Comparison of ENCODE assay signal across 9 mouse cellular contexts in genomic region chr8:84024171-84024570, GRCm38 (mm10). TPM values are rescaled to one million over a fixed set of nuclear protein-coding genes. Genes with fewer than 3 reads are reported as not detected.
DNase-seq lines count a peak whose midpoint lies in the region; ATAC-seq and TF ChIP-seq lines count a peak whose summit lies in the region.
"Had no signal": no experiment of that assay in that cellular context is flagged by ENCODE, and none has a peak within 500 bp of the region (broad histone marks: within the 10 kb centered on the region; RNA-seq: fewer than 3 reads in every experiment).

No protein-coding gene starts in this region.

- H3K4me2 ChIP-seq in hindbrain, embryonic 11.5 days (replicated peaks; ENCODE audit: low read depth, low read length) = no peak overlapping the region
- H3K4me2 ChIP-seq in hindbrain, embryonic 13.5 days = no peak overlapping the region
- no peak overlapping the region for H3K4me2 ChIP-seq in hindbrain, postnatal 0 days (ENCODE audit: low read depth, low read length)

- H3K9me3 ChIP-seq in hindbrain, embryonic 11.5 days (ENCODE audit: control insufficient read depth, low read length) = no peaks in the 10 kb centered on the region
- no peaks in the 10 kb centered on the region for H3K9me3 ChIP-seq in hindbrain, embryonic 13.5 days
- no peaks in the 10 kb centered on the region for H3K9me3 ChIP-seq in hindbrain, postnatal 0 days (ENCODE audit: low read length)

- no peaks in the 10 kb centered on the region for H3K4me1 ChIP-seq in hindbrain, embryonic 11.5 days (replicated peaks; ENCODE audit: control insufficient read depth, insufficient read depth, low read length)
- H3K4me1 ChIP-seq in hindbrain, embryonic 13.5 days (replicated peaks) = peaks cover 18% of the 10 kb centered on the region
- H3K4me1 ChIP-seq in hindbrain, postnatal 0 days (ENCODE audit: insufficient read depth, low read length) = peaks cover 7% of the 10 kb centered on the region; the same call in 1 of the 2 replicates

- H3K36me3 ChIP-seq in hindbrain, embryonic 11.5 days (ENCODE audit: control insufficient read depth, insufficient read depth, low read length) = no peaks in the 10 kb centered on the region
- no peaks in the 10 kb centered on the region for H3K36me3 ChIP-seq in hindbrain, embryonic 13.5 days
- no peaks in the 10 kb centered on the region for H3K36me3 ChIP-seq in hindbrain, postnatal 0 days (ENCODE audit: insufficient read depth, low read length)

- 11% methylated on average over 10 of the region's 10 CpGs for WGBS in hindbrain, embryonic 11.5 days
- 9% methylated on average over 10 of the region's 10 CpGs for WGBS in hindbrain, embryonic 13.5 days
- WGBS in hindbrain, postnatal 0 days = 11% methylated on average over 10 of the region's 10 CpGs

- peak; percentile 78 for DNase-seq in hindbrain, embryonic 11.5 days (ENCODE audit: low spot score)
- peak; percentile 59 to 65 for DNase-seq in CD8-positive naive resting alpha-beta T cell, adult 2 months (ENCODE audit: low read depth in 2 of 2, low spot score in 2 of 2)
- DNase-seq in NIH3T3 (ENCODE audit: low read depth) = peak; percentile 58
- peak; percentile 54 for DNase-seq in hindbrain, postnatal 0 days (ENCODE audit: low spot score)
- DNase-seq in lung, postnatal 4 days = peak; percentile 58 to 69
- peak; percentile 75 for DNase-seq in yolk sac, embryonic 10.5 days (ENCODE audit: low spot score)

- no peak overlapping the region for H3K27ac ChIP-seq in hindbrain, embryonic 11.5 days (ENCODE audit: low read depth, low read length)
- no peak overlapping the region for H3K27ac ChIP-seq in hindbrain, embryonic 13.5 days
- no peak overlapping the region for H3K27ac ChIP-seq in hindbrain, postnatal 0 days
- H3K27ac ChIP-seq: macrophage had no signal

- H3K27me3 ChIP-seq in hindbrain, embryonic 11.5 days (ENCODE audit: control insufficient read depth, insufficient read depth, low read length) = peaks cover 12% of the 10 kb centered on the region
- peaks cover 86% of the 10 kb centered on the region for H3K27me3 ChIP-seq in hindbrain, embryonic 13.5 days
- H3K27me3 ChIP-seq in hindbrain, postnatal 0 days (ENCODE audit: insufficient read depth, low read length) = no peaks in the 10 kb centered on the region

- no peak overlapping the region for H3K9ac ChIP-seq in hindbrain, embryonic 11.5 days (ENCODE audit: low read depth, low read length)
- H3K9ac ChIP-seq in hindbrain, embryonic 13.5 days = no peak overlapping the region
- H3K9ac ChIP-seq in hindbrain, postnatal 0 days (replicated peaks; ENCODE audit: low read length) = no peak overlapping the region

- TF ChIP-seq CTCF in hindbrain, postnatal 0 days (IDR thresholded peaks at IDR 0.05; ENCODE audit: low read depth) = peak; percentile 70

- H3K4me3 ChIP-seq in hindbrain, embryonic 11.5 days (ENCODE audit: low read depth, low read length) = no peak overlapping the region
- H3K4me3 ChIP-seq in hindbrain, embryonic 13.5 days = no peak overlapping the region
- H3K4me3 ChIP-seq in hindbrain, postnatal 0 days (ENCODE audit: low read length) = no peak overlapping the region
- H3K4me3 ChIP-seq: erythroblast, embryonic 14.5 days had no signal

- ATAC-seq in hindbrain, embryonic 11.5 days (ENCODE audit: low FRiP score) = no peak
- no peak for ATAC-seq in hindbrain, embryonic 13.5 days (ENCODE audit: low FRiP score)
- ATAC-seq in hindbrain, postnatal 0 days = no peak

RNA-seq across cellular contexts. Expression of gene Palm3, which starts 2.9 kb away (rescaled TPM):
- polyA plus RNA-seq in hindbrain, embryonic 11.5 days (2014; fragmentation: Nextera tagmentation; extraction: Ambion mirVana) = 3.3 and 3.5 TPM in 2 replicates
- polyA plus RNA-seq in hindbrain, embryonic 13.5 days (2015; fragmentation: Nextera tagmentation; extraction: Ambion mirVana) = 5.9 and 6.8 TPM in 2 replicates
- total RNA-seq in hindbrain, postnatal 0 days (2014; rRNA removed) = 4.5 and 9.6 TPM in 2 replicates
- polyA plus RNA-seq in hindbrain, postnatal 0 days (2015; fragmentation: Nextera tagmentation; extraction: Ambion mirVana) = 8.2 and 8.8 TPM in 2 replicates
- polyA plus RNA-seq: erythroblast, embryonic 14.5 days had no signal

RNA-seq across cellular contexts. Expression of gene 2210011C24Rik, which starts 12.2 kb away (rescaled TPM):
- polyA plus RNA-seq in hindbrain, embryonic 11.5 days (2014; fragmentation: Nextera tagmentation; extraction: Ambion mirVana) = 0.22 TPM in 1 of 2 replicates, not detected in the other
- 0.68 TPM in 1 of 2 replicates, not detected in the other for polyA plus RNA-seq in hindbrain, embryonic 13.5 days (2015; fragmentation: Nextera tagmentation; extraction: Ambion mirVana)
- total RNA-seq in hindbrain, postnatal 0 days (2014; rRNA removed) = 0.25 and 4.2 TPM in 2 replicates
- polyA plus RNA-seq in hindbrain, postnatal 0 days (2015; fragmentation: Nextera tagmentation; extraction: Ambion mirVana) = 1.2 and 1.9 TPM in 2 replicates
- polyA plus RNA-seq: erythroblast, embryonic 14.5 days had no signal

RNA-seq across cellular contexts. Expression of gene Il27ra, which starts 18.2 kb away (rescaled TPM):
- polyA plus RNA-seq in hindbrain, embryonic 11.5 days (2014; fragmentation: Nextera tagmentation; extraction: Ambion mirVana) = not detected in 2 replicates
- 0.22 and 0.66 TPM in 2 replicates for polyA plus RNA-seq in hindbrain, embryonic 13.5 days (2015; fragmentation: Nextera tagmentation; extraction: Ambion mirVana)
- total RNA-seq in hindbrain, postnatal 0 days (2014; rRNA removed) = 0.29 and 0.47 TPM in 2 replicates
- 0.29 and 0.62 TPM in 2 replicates for polyA plus RNA-seq in hindbrain, postnatal 0 days (2015; fragmentation: Nextera tagmentation; extraction: Ambion mirVana)

RNA-seq across cellular contexts. Expression of gene Rln3, which starts 20.6 kb away (rescaled TPM):
- polyA plus RNA-seq in hindbrain, embryonic 11.5 days (2014; fragmentation: Nextera tagmentation; extraction: Ambion mirVana) = 0.48 TPM in 1 of 2 replicates, not detected in the other
- 0.44 TPM in 1 of 2 replicates, not detected in the other for polyA plus RNA-seq in hindbrain, embryonic 13.5 days (2015; fragmentation: Nextera tagmentation; extraction: Ambion mirVana)
- total RNA-seq in hindbrain, postnatal 0 days (2014; rRNA removed) = 9.0 and 18.8 TPM in 2 replicates
- polyA plus RNA-seq in hindbrain, postnatal 0 days (2015; fragmentation: Nextera tagmentation; extraction: Ambion mirVana) = 6.1 and 6.6 TPM in 2 replicates
- polyA plus RNA-seq: erythroblast, embryonic 14.5 days; macrophage had no signal

RNA-seq across cellular contexts. Expression of gene 1700067K01Rik, which starts 22.9 kb away (rescaled TPM):
- polyA plus RNA-seq in hindbrain, embryonic 11.5 days (2014; fragmentation: Nextera tagmentation; extraction: Ambion mirVana) = 0.80 and 0.93 TPM in 2 replicates
- polyA plus RNA-seq in hindbrain, embryonic 13.5 days (2015; fragmentation: Nextera tagmentation; extraction: Ambion mirVana) = 0.65 and 0.71 TPM in 2 replicates
- total RNA-seq in hindbrain, postnatal 0 days (2014; rRNA removed) = not detected in 2 replicates
- 0.49 and 0.51 TPM in 2 replicates for polyA plus RNA-seq in hindbrain, postnatal 0 days (2015; fragmentation: Nextera tagmentation; extraction: Ambion mirVana)
- polyA plus RNA-seq: macrophage had no signal
